Mouse (Mus musculus): ENCODE results near the gene C2cd5.

DNA sequence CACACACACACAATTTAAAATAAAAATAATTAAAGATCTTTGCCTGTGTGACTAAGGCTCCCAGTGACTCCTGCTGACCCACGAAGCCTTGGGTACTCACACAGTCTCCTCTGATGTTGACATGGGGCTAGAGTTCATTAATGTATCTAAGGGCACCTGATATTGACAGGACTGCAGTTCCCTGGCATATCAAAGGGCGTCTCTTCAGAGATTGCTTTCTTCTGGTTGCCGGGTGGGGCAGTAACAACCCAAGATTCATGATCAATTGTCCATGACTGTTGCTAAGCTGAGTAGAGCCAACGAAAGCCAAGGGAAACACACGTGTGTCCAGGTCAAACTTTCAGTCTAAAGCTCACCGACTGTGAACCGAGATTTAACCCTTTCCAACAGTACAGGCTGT, 45.1 kb upstream of the C2cd5 start:
- TF ChIP-seq ZNF384 (IDR thresholded peaks at IDR 0.05; ENCODE audit: low read depth, low read length) (no peak), MAFK (IDR thresholded peaks at IDR 0.05; ENCODE audit: insufficient read depth, low read depth, low read length) (no peak), HCFC1 (IDR thresholded peaks at IDR 0.05; ENCODE audit: borderline replicate concordance, insufficient read depth, low read length) (no peak), ZC3H11A (IDR thresholded peaks at IDR 0.05; ENCODE audit: borderline replicate concordance, low read depth, low read length) (no peak), CHD2 (IDR thresholded peaks at IDR 0.05; ENCODE audit: low read depth, low read length) (no peak)

All from ES-E14 (cell line).